Comparison of ENCODE assay signal across 8 mouse cellular contexts in the genomic region with DNA sequence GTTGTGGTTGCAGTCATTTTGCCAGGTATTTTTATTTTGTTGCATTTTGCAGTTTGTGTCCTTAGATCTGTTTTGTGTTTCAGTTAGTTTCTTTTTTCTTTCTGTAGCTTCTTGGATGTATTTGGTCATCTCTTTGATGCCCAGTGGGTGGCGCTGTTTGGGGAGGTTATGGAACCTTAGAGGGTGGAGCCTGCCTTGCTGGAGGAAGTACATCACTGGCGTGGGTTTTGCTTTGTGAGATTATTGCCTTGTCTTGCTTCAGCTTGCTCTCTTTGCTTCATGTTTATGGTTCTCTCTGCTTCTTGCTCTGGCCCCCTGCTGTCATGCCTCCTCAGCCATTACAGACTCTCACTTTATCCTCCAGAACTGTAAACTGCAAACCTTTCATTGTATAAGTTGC. TPM values are rescaled to one million over a fixed set of nuclear protein-coding genes. Genes with fewer than 3 reads are reported as not detected.
DNase-seq lines count a peak whose midpoint lies in the region; ATAC-seq and TF ChIP-seq lines count a peak whose summit lies in the region.

No protein-coding gene starts in this region.

- no peak for TF ChIP-seq CTCF in thymus, adult 2 months (IDR thresholded peaks at IDR 0.05; ENCODE audit: borderline replicate concordance, control insufficient read depth, extremely low read depth, insufficient read depth, low read length, poor library complexity)

- no peaks in the 10 kb centered on the region for H3K9me3 ChIP-seq in hindbrain, embryonic 11.5 days (ENCODE audit: control insufficient read depth, low read length)
- H3K9me3 ChIP-seq in hindbrain, embryonic 14.5 days (ENCODE audit: control insufficient read depth, low read length) = no peaks in the 10 kb centered on the region

- H3K4me1 ChIP-seq in hindbrain, embryonic 11.5 days (replicated peaks; ENCODE audit: control insufficient read depth, insufficient read depth, low read length) = no peaks in the 10 kb centered on the region
- no peaks in the 10 kb centered on the region for H3K4me1 ChIP-seq in hindbrain, embryonic 14.5 days (replicated peaks; ENCODE audit: control insufficient read depth, insufficient read depth, low read length)
- H3K4me1 ChIP-seq in thymus, adult 2 months (replicated peaks; ENCODE audit: control insufficient read depth, insufficient read depth, low read length) = no peaks in the 10 kb centered on the region

- WGBS in hindbrain, embryonic 11.5 days = 40% methylated on average over 2 of the region's 2 CpGs
- WGBS in hindbrain, embryonic 14.5 days = 31% methylated on average over 2 of the region's 2 CpGs
- WGBS in thymus, adult 2 months = 19% methylated on average over 2 of the region's 2 CpGs

- intact Hi-C loops in heart, postnatal 10 days (cut with DNase I) = no loop called here

- no peak overlapping the region for H3K27ac ChIP-seq in hindbrain, embryonic 11.5 days (ENCODE audit: low read depth, low read length)
- no peak overlapping the region for H3K27ac ChIP-seq in hindbrain, embryonic 14.5 days
- no peak overlapping the region for H3K27ac ChIP-seq in thymus, adult 2 months (ENCODE audit: control insufficient read depth, insufficient read depth, low read length)

- no peaks in the 10 kb centered on the region for H3K27me3 ChIP-seq in hindbrain, embryonic 11.5 days (ENCODE audit: control insufficient read depth, insufficient read depth, low read length)
- no peaks in the 10 kb centered on the region for H3K27me3 ChIP-seq in hindbrain, embryonic 14.5 days (ENCODE audit: control insufficient read depth, insufficient read depth, low read length)
- no peaks in the 10 kb centered on the region for H3K27me3 ChIP-seq in thymus, adult 2 months (ENCODE audit: control insufficient read depth, insufficient read depth, low read length)

- no peaks in the 10 kb centered on the region for H3K36me3 ChIP-seq in hindbrain, embryonic 11.5 days (ENCODE audit: control insufficient read depth, insufficient read depth, low read length)
- H3K36me3 ChIP-seq in hindbrain, embryonic 14.5 days (replicated peaks; ENCODE audit: control insufficient read depth, insufficient read depth) = no peaks in the 10 kb centered on the region
- no peaks in the 10 kb centered on the region for H3K36me3 ChIP-seq in thymus, adult 2 months (ENCODE audit: control insufficient read depth, insufficient read depth, low read length)

- TF ChIP-seq POLR2A in thymus, adult 2 months (IDR thresholded peaks at IDR 0.05; ENCODE audit: control insufficient read depth, extremely low read depth, insufficient read depth, low read length, poor library complexity) = no peak

- DNase-seq in hindbrain, embryonic 11.5 days (ENCODE audit: low spot score) = peak; percentile 44
- DNase-seq in hindbrain, embryonic 14.5 days (ENCODE audit: low spot score) = no peak
- DNase-seq in CD4-positive, CD25-positive, alpha-beta regulatory T cell, adult 2 months (ENCODE audit: low read depth, low spot score) = peak; percentile 86
- DNase-seq in adrenal gland, postnatal 25 days = peak; percentile 50
- peak; percentile 28 to 75 for DNase-seq in heart, postnatal 10 days
- DNase-seq in thymus, adult 2 months = peak; percentile 62
- DNase-seq in left cerebral cortex, adult 9 months (ENCODE audit: low spot score in 2 of 2) = no peak

- no peak overlapping the region for H3K9ac ChIP-seq in hindbrain, embryonic 11.5 days (ENCODE audit: low read depth, low read length)
- no peak overlapping the region for H3K9ac ChIP-seq in hindbrain, embryonic 14.5 days

- ATAC-seq in hindbrain, embryonic 11.5 days (ENCODE audit: low FRiP score) = no peak
- no peak for ATAC-seq in hindbrain, embryonic 14.5 days (ENCODE audit: low FRiP score)
- peak; percentile 90 for ATAC-seq in megakaryocyte, adult 5-6 weeks (ENCODE audit: poor library complexity, severe bottlenecking)

- H3K4me3 ChIP-seq in hindbrain, embryonic 11.5 days (ENCODE audit: low read depth, low read length) = no peak overlapping the region
- no peak overlapping the region for H3K4me3 ChIP-seq in hindbrain, embryonic 14.5 days (replicated peaks; ENCODE audit: low read length)
- H3K4me3 ChIP-seq in thymus, adult 2 months (ENCODE audit: control insufficient read depth, insufficient read depth, low read length) = no peak overlapping the region

- no peak overlapping the region for H3K4me2 ChIP-seq in hindbrain, embryonic 11.5 days (replicated peaks; ENCODE audit: low read depth, low read length)
- no peak overlapping the region for H3K4me2 ChIP-seq in hindbrain, embryonic 14.5 days (replicated peaks)

RNA-seq across cellular contexts. Expression of a gene that starts 20.3 kb away (rescaled TPM):
- 0.08 and 0.12 TPM in 2 replicates for polyA plus RNA-seq in hindbrain, embryonic 11.5 days (2014; fragmentation: Nextera tagmentation; extraction: Ambion mirVana)
- 0.43 TPM in 1 of 2 replicates, not detected in the other for polyA plus RNA-seq in hindbrain, embryonic 14.5 days (2014; fragmentation: Nextera tagmentation; extraction: Ambion mirVana)
- not detected in 2 replicates for total RNA-seq in adrenal gland, postnatal 25 days (2021)
- under 1 TPM in 1 of 2 experiments, not detected in 1; 0.12 TPM for total RNA-seq in heart, postnatal 10 days (2021)
- not detected in 2 replicates for total RNA-seq in megakaryocyte, adult 5-6 weeks (2015)
- total RNA-seq in megakaryocyte, adult 5-6 weeks (2017) = not detected in 2 replicates
- polyA plus RNA-seq in thymus, adult 2 months (2012; rRNA removed) = not detected in 2 replicates

RNA-seq across cellular contexts. Expression of a gene that starts 34.8 kb away (rescaled TPM):
- 4.9 and 6.8 TPM in 2 replicates for polyA plus RNA-seq in hindbrain, embryonic 11.5 days (2014; fragmentation: Nextera tagmentation; extraction: Ambion mirVana)
- 16.3 and 17.3 TPM in 2 replicates for polyA plus RNA-seq in hindbrain, embryonic 14.5 days (2014; fragmentation: Nextera tagmentation; extraction: Ambion mirVana)
- 20.2 and 20.5 TPM in 2 replicates for total RNA-seq in adrenal gland, postnatal 25 days (2021)
- total RNA-seq in heart, postnatal 10 days (2021) = 10 to 100 TPM; 12.6 to 13.5 TPM
- total RNA-seq in megakaryocyte, adult 5-6 weeks (2015) = 30.1 and 33.6 TPM in 2 replicates
- total RNA-seq in megakaryocyte, adult 5-6 weeks (2017) = 20.1 and 24.1 TPM in 2 replicates
- polyA plus RNA-seq in thymus, adult 2 months (2012; rRNA removed) = 19.4 and 29.1 TPM in 2 replicates

Comparison
In these comparisons a context has a peak if more than half of its experiments do, and no peak if none do; other contexts are left out.
1. DNase-seq: peak in hindbrain, embryonic 11.5 days (single experiment), CD4-positive, CD25-positive, alpha-beta regulatory T cell, adult 2 months (single experiment), adrenal gland, postnatal 25 days (single experiment), heart, postnatal 10 days (2 of 2) and thymus, adult 2 months (single experiment); none in hindbrain, embryonic 14.5 days (single experiment) and left cerebral cortex, adult 9 months (0 of 2).